Mouse (Mus musculus): ENCODE results near the gene Ugt1a6a. TPM values are rescaled to one million over a fixed set of nuclear protein-coding genes. Genes with fewer than 3 reads are reported as not detected.

Ugt1a6a gene
- polyA plus RNA-seq, 1 experiment from 2014 or later = 11.0 TPM

Other genes starting within 250 kb of the Ugt1a6a start
- 27.4 and 28.4 TPM in 2 replicates for gene Usp40, start 126.3 kb upstream of the Ugt1a6a start, polyA plus RNA-seq (2015; fragmentation: Nextera tagmentation; extraction: Ambion mirVana)
- gene Ugt1a10, start 79.4 kb upstream of the Ugt1a6a start, polyA plus RNA-seq (2015; fragmentation: Nextera tagmentation; extraction: Ambion mirVana) = not detected in 2 replicates
- 17.8 and 23.5 TPM in 2 replicates for gene Ugt1a9, start 64.0 kb upstream of the Ugt1a6a start, polyA plus RNA-seq (2015; fragmentation: Nextera tagmentation; extraction: Ambion mirVana)
- not detected in 2 replicates for gene Ugt1a8, start 47.0 kb upstream of the Ugt1a6a start, polyA plus RNA-seq (2015; fragmentation: Nextera tagmentation; extraction: Ambion mirVana)
- gene Ugt1a7c, start 39.7 kb upstream of the Ugt1a6a start, polyA plus RNA-seq (2015; fragmentation: Nextera tagmentation; extraction: Ambion mirVana) = 82.7 and 89.2 TPM in 2 replicates
- gene Ugt1a6b, start 31.6 kb upstream of the Ugt1a6a start, polyA plus RNA-seq (2015; fragmentation: Nextera tagmentation; extraction: Ambion mirVana) = 0.36 and 0.49 TPM in 2 replicates
- gene Ugt1a5, start 31.2 kb downstream of the Ugt1a6a start, polyA plus RNA-seq (2015; fragmentation: Nextera tagmentation; extraction: Ambion mirVana) = not detected in 2 replicates
- gene Ugt1a2, start 65.8 kb downstream of the Ugt1a6a start, polyA plus RNA-seq (2015; fragmentation: Nextera tagmentation; extraction: Ambion mirVana) = 0.37 TPM in 1 of 2 replicates, not detected in the other
- gene Dnajb3, start 71.0 kb downstream of the Ugt1a6a start, polyA plus RNA-seq (2015; fragmentation: Nextera tagmentation; extraction: Ambion mirVana) = 5.7 and 8.0 TPM in 2 replicates
- 55.9 and 79.1 TPM in 2 replicates for gene Ugt1a1, start 77.2 kb downstream of the Ugt1a6a start, polyA plus RNA-seq (2015; fragmentation: Nextera tagmentation; extraction: Ambion mirVana)
- 0.76 and 0.88 TPM in 2 replicates for gene Mroh2a, start 92.2 kb downstream of the Ugt1a6a start, polyA plus RNA-seq (2015; fragmentation: Nextera tagmentation; extraction: Ambion mirVana)
- gene Hjurp, start 142.8 kb downstream of the Ugt1a6a start, polyA plus RNA-seq (2015; fragmentation: Nextera tagmentation; extraction: Ambion mirVana) = 135 and 141 TPM in 2 replicates
- gene Trpm8, start 142.9 kb downstream of the Ugt1a6a start, polyA plus RNA-seq (2015; fragmentation: Nextera tagmentation; extraction: Ambion mirVana) = not detected in 2 replicates

All from intestine, embryonic 16.5 days (tissue).